Mouse (Mus musculus): ENCODE results near the gene Tnk2. TPM values are rescaled to one million over a fixed set of nuclear protein-coding genes. Genes with fewer than 3 reads are reported as not detected.

The Tnk2 gene
- total RNA-seq, 2 experiments from 2014 or later: 18.0 to 19.8 TPM

GRCm38 (mm10) chr16:32707111-32707823, 63.6 kb downstream of the Tnk2 start:
- no peak for DNase-seq
- intact Hi-C loops (cut with DNase I): no loop called here

- no peak for DNase-seq
- intact Hi-C loops (cut with DNase I): no loop called here
These were observed 64.3 kb downstream of the Tnk2 start for GRCm38 (mm10) chr16:32707824-32708456.

- DNase-seq: no peak
- intact Hi-C loops (cut with DNase I): no loop called here
These were observed 64.9 kb downstream of the Tnk2 start for GRCm38 (mm10) chr16:32708457-32709033.

- intact Hi-C loops (cut with DNase I): no loop called here
- DNase-seq: no peak
These were observed 65.4 kb downstream of the Tnk2 start for GRCm38 (mm10) chr16:32709116-32709515.

GRCm38 (mm10) chr16:32710426-32711070, 66.9 kb downstream of the Tnk2 start:
- intact Hi-C loops (cut with DNase I): no loop called here

GRCm38 (mm10) chr16:32712202-32712601, 68.5 kb downstream of the Tnk2 start:
- no peak for DNase-seq
- intact Hi-C loops (cut with DNase I): no loop called here

More at GRCm38 (mm10) chr16:32710426-32711070, 66.9 kb downstream of the Tnk2 start:
- no peak for DNase-seq

- intact Hi-C loops (cut with DNase I): no loop called here
- no peak for DNase-seq
These were observed 69.9 kb downstream of the Tnk2 start for GRCm38 (mm10) chr16:32713556-32713955.

- intact Hi-C loops (cut with DNase I): no loop called here
- no peak for DNase-seq
These were observed 71.7 kb downstream of the Tnk2 start for GRCm38 (mm10) chr16:32715364-32715763.

GRCm38 (mm10) chr16:32723163-32723562, 79.5 kb downstream of the Tnk2 start:
- intact Hi-C loops (cut with DNase I): no loop called here
- DNase-seq: no peak

- intact Hi-C loops (cut with DNase I): no loop called here
- DNase-seq: no peak
These were observed 80.1 kb downstream of the Tnk2 start for GRCm38 (mm10) chr16:32723767-32724166.

- no peak for DNase-seq
- intact Hi-C loops (cut with DNase I): no loop called here
These were observed 80.6 kb downstream of the Tnk2 start for GRCm38 (mm10) chr16:32724259-32724658.

GRCm38 (mm10) chr16:32726501-32726900, 82.8 kb downstream of the Tnk2 start:
- DNase-seq: no peak
- intact Hi-C loops (cut with DNase I): no loop called here

- intact Hi-C loops (cut with DNase I): no loop called here
- DNase-seq: no peak
These were observed 84.6 kb downstream of the Tnk2 start for GRCm38 (mm10) chr16:32728240-32728639.

GRCm38 (mm10) chr16:32728730-32729129, 85.1 kb downstream of the Tnk2 start:
- DNase-seq: no peak
- intact Hi-C loops (cut with DNase I): no loop called here

Other genes with a start within 250 kb of the Tnk2 start
- gene Tm4sf19, start 243.4 kb upstream of the Tnk2 start, total RNA-seq (2021): not detected
- gene Tctex1d2, start 224.2 kb upstream of the Tnk2 start, total RNA-seq (2021): 1 to 10 TPM; 6.3 to 8.3 TPM
- gene Pcyt1a, start 213.0 kb upstream of the Tnk2 start, total RNA-seq (2021): 100 to 1,000 TPM; 127 to 141 TPM
- under 1 TPM; 0.38 to 0.44 TPM for gene Slc51a, start 156.0 kb upstream of the Tnk2 start, total RNA-seq (2021)
- not detected for gene Zdhhc19, start 147.6 kb upstream of the Tnk2 start, total RNA-seq (2021)
- 100 to 1,000 TPM in 1 of 2 experiments, 10 to 100 TPM in 1; 55.9 to 114 TPM for gene Tfrc, start 35.0 kb upstream of the Tnk2 start, total RNA-seq (2021)
- gene Muc4, start 92.0 kb downstream of the Tnk2 start, total RNA-seq (2021): under 1 TPM; 0.06 to 0.57 TPM
- under 1 TPM; 0.14 to 0.25 TPM for gene Muc20, start 153.6 kb downstream of the Tnk2 start, total RNA-seq (2021)
- gene Smbd1, start 166.6 kb downstream of the Tnk2 start, total RNA-seq (2021): not detected
- 100 to 1,000 TPM in 1 of 2 experiments, 10 to 100 TPM in 1; 98.9 to 101 TPM for gene Fyttd1, start 233.6 kb downstream of the Tnk2 start, total RNA-seq (2021)
- 10 to 100 TPM; 35.1 to 35.9 TPM for gene Rubcn, start 233.9 kb downstream of the Tnk2 start, total RNA-seq (2021)